Mouse (Mus musculus): Measurements from ENCODE around the gene Ms4a13. TPM values are rescaled to one million over a fixed set of nuclear protein-coding genes. Genes with fewer than 3 reads are reported as not detected.

The Ms4a13 gene
- polyA plus RNA-seq (2014; fragmentation: Illumina TruSeq; extraction: RNeasy Lipid Tissue Mini Kit (QIAGEN cat#74804); ENCODE audit: low read depth, low replicate concordance), result 2.7 TPM

GRCm38 (mm10) chr19:11196546-11196945 lies at the start of gene Ms4a13:
Gene Ms4a13 (minus strand): TSS chr19:11196737.

GRCm38 (mm10) chr19:11232348-11232747 lies 35.8 kb upstream of the Ms4a13 start, which contains the start of gene Ms4a12:
Gene Ms4a12 (minus strand): TSS chr19:11232448.

GRCm38 (mm10) chr19:11165172-11165571 lies 31.4 kb downstream of the Ms4a13 start, which contains the start of gene 1700025F22Rik:
Gene 1700025F22Rik (minus strand): TSS chr19:11165320.

GRCm38 (mm10) chr19:11130776-11131175 lies 65.8 kb downstream of the Ms4a13 start, which contains the start of gene 1700017D01Rik:
Gene 1700017D01Rik (minus strand): TSS chr19:11130876.

Other genes starting within 250 kb of the Ms4a13 start
- 8.0 TPM for gene Ccdc86, start 247.5 kb downstream of the Ms4a13 start, polyA plus RNA-seq (2014; fragmentation: Illumina TruSeq; extraction: RNeasy Lipid Tissue Mini Kit (QIAGEN cat#74804); ENCODE audit: low read depth, low replicate concordance)
- gene Ms4a10, start 222.1 kb downstream of the Ms4a13 start, polyA plus RNA-seq (2014; fragmentation: Illumina TruSeq; extraction: RNeasy Lipid Tissue Mini Kit (QIAGEN cat#74804); ENCODE audit: low read depth, low replicate concordance), result not detected
- not detected for gene Ms4a15, start 203.5 kb downstream of the Ms4a13 start, polyA plus RNA-seq (2014; fragmentation: Illumina TruSeq; extraction: RNeasy Lipid Tissue Mini Kit (QIAGEN cat#74804); ENCODE audit: low read depth, low replicate concordance)
- not detected for gene Ms4a18, start 178.7 kb downstream of the Ms4a13 start, polyA plus RNA-seq (2014; fragmentation: Illumina TruSeq; extraction: RNeasy Lipid Tissue Mini Kit (QIAGEN cat#74804); ENCODE audit: low read depth, low replicate concordance)
- gene Ms4a8a, start 115.6 kb downstream of the Ms4a13 start, polyA plus RNA-seq (2014; fragmentation: Illumina TruSeq; extraction: RNeasy Lipid Tissue Mini Kit (QIAGEN cat#74804); ENCODE audit: low read depth, low replicate concordance), result 5.2 TPM
- gene 1700017D01Rik, start 65.9 kb downstream of the Ms4a13 start, polyA plus RNA-seq (2014; fragmentation: Illumina TruSeq; extraction: RNeasy Lipid Tissue Mini Kit (QIAGEN cat#74804); ENCODE audit: low read depth, low replicate concordance), result 4.1 TPM
- 3.5 TPM for gene 1700025F22Rik, start 31.4 kb downstream of the Ms4a13 start, polyA plus RNA-seq (2014; fragmentation: Illumina TruSeq; extraction: RNeasy Lipid Tissue Mini Kit (QIAGEN cat#74804); ENCODE audit: low read depth, low replicate concordance)
- gene Ms4a12, start 35.7 kb upstream of the Ms4a13 start, polyA plus RNA-seq (2014; fragmentation: Illumina TruSeq; extraction: RNeasy Lipid Tissue Mini Kit (QIAGEN cat#74804); ENCODE audit: low read depth, low replicate concordance), result not detected
- gene Ms4a1, start 69.5 kb upstream of the Ms4a13 start, polyA plus RNA-seq (2014; fragmentation: Illumina TruSeq; extraction: RNeasy Lipid Tissue Mini Kit (QIAGEN cat#74804); ENCODE audit: low read depth, low replicate concordance), result 0.27 TPM
- 6.4 TPM for gene Ms4a5, start 87.1 kb upstream of the Ms4a13 start, polyA plus RNA-seq (2014; fragmentation: Illumina TruSeq; extraction: RNeasy Lipid Tissue Mini Kit (QIAGEN cat#74804); ENCODE audit: low read depth, low replicate concordance)
- gene Ms4a14, start 117.7 kb upstream of the Ms4a13 start, polyA plus RNA-seq (2014; fragmentation: Illumina TruSeq; extraction: RNeasy Lipid Tissue Mini Kit (QIAGEN cat#74804); ENCODE audit: low read depth, low replicate concordance), result 7.3 TPM
- gene Ms4a7, start 139.4 kb upstream of the Ms4a13 start, polyA plus RNA-seq (2014; fragmentation: Illumina TruSeq; extraction: RNeasy Lipid Tissue Mini Kit (QIAGEN cat#74804); ENCODE audit: low read depth, low replicate concordance), result 9.0 TPM
- 6.6 TPM for gene Ms4a4a, start 178.8 kb upstream of the Ms4a13 start, polyA plus RNA-seq (2014; fragmentation: Illumina TruSeq; extraction: RNeasy Lipid Tissue Mini Kit (QIAGEN cat#74804); ENCODE audit: low read depth, low replicate concordance)
- 1.2 TPM for gene Ms4a4c, start 208.0 kb upstream of the Ms4a13 start, polyA plus RNA-seq (2014; fragmentation: Illumina TruSeq; extraction: RNeasy Lipid Tissue Mini Kit (QIAGEN cat#74804); ENCODE audit: low read depth, low replicate concordance)
- 4.1 TPM for gene Ms4a4b, start 246.8 kb upstream of the Ms4a13 start, polyA plus RNA-seq (2014; fragmentation: Illumina TruSeq; extraction: RNeasy Lipid Tissue Mini Kit (QIAGEN cat#74804); ENCODE audit: low read depth, low replicate concordance)

All from adipose tissue, adult 10 weeks (tissue).